Comparison of ENCODE assay signal across 7 mouse cellular contexts in the genomic region with DNA sequence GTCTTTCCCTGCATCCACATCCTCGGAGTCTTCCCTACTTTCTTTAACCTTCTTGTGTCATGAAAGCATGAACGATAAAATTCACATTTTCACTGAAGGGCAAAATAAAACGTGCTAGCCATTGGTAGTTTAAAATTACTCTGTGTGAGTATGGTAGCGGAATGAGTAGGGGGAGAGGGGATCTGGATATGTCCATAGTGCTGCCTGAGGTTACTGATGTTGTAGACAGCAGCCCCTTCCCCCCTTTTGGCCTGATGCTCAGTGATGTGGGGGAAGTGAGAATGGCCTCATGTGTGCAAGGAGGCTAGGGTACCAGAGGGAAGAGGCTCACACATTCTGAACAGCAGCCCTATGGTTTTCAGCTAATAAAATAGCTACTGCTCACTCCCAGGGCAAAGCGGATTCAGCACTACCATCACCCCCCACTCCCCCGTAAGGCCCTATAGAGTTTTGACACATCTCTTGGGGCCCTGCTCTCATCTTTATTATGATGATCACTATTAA. TPM values are rescaled to one million over a fixed set of nuclear protein-coding genes. Genes with fewer than 3 reads are reported as not detected.
DNase-seq lines count a peak whose midpoint lies in the region; ATAC-seq lines count a peak whose summit lies in the region.

No protein-coding gene starts in this region.

- H3K9me3 ChIP-seq in lung, embryonic 15.5 days: no peaks in the 10 kb centered on the region
- H3K9me3 ChIP-seq in embryonic facial prominence, embryonic 15.5 days (replicated peaks): no peaks in the 10 kb centered on the region
- H3K9me3 ChIP-seq in intestine, embryonic 14.5 days (ENCODE audit: control insufficient read depth, low read length): no peaks in the 10 kb centered on the region
- H3K9me3 ChIP-seq in neural tube, embryonic 13.5 days: no peaks in the 10 kb centered on the region

- ATAC-seq in lung, embryonic 15.5 days (ENCODE audit: borderline replicate concordance, extremely low read depth, low FRiP score, low TSS enrichment): no peak
- ATAC-seq in embryonic facial prominence, embryonic 15.5 days (ENCODE audit: insufficient number of reproducible peaks, low FRiP score, low TSS enrichment, low read depth): no peak
- no peak for ATAC-seq in intestine, embryonic 14.5 days (replicated peaks; ENCODE audit: low FRiP score, low TSS enrichment, low read depth)
- no peak for ATAC-seq in neural tube, embryonic 13.5 days (ENCODE audit: low read depth)

- H3K9ac ChIP-seq in lung, embryonic 15.5 days: peak overlapping the region; percentile 71
- H3K9ac ChIP-seq in embryonic facial prominence, embryonic 15.5 days: peak overlapping the region; percentile 21
- peak overlapping the region; percentile 79 for H3K9ac ChIP-seq in intestine, embryonic 14.5 days (ENCODE audit: low read length)
- peak overlapping the region; percentile 93 for H3K9ac ChIP-seq in neural tube, embryonic 13.5 days

- peaks cover 20% of the 10 kb centered on the region; the same call in 1 of the 2 replicates for H3K27me3 ChIP-seq in lung, embryonic 15.5 days
- H3K27me3 ChIP-seq in embryonic facial prominence, embryonic 15.5 days: 0 out of 2 replicates have a peak, but pooled peaks cover 3% of the 10 kb centered on the region
- H3K27me3 ChIP-seq in intestine, embryonic 14.5 days (replicated peaks; ENCODE audit: control insufficient read depth, insufficient read depth, low read length): peaks cover 20% of the 10 kb centered on the region
- peaks cover 20% of the 10 kb centered on the region for H3K27me3 ChIP-seq in neural tube, embryonic 13.5 days

- peaks cover 46% of the 10 kb centered on the region for H3K4me1 ChIP-seq in lung, embryonic 15.5 days
- peaks cover 44% of the 10 kb centered on the region for H3K4me1 ChIP-seq in embryonic facial prominence, embryonic 15.5 days
- H3K4me1 ChIP-seq in intestine, embryonic 14.5 days (replicated peaks; ENCODE audit: control insufficient read depth, insufficient read depth, low read length): peaks cover 12% of the 10 kb centered on the region; the same call in 1 of the 2 replicates
- H3K4me1 ChIP-seq in neural tube, embryonic 13.5 days (replicated peaks): peaks cover 60% of the 10 kb centered on the region

- WGBS in lung, embryonic 15.5 days: 9% methylated on average over 6 of the region's 6 CpGs
- WGBS in embryonic facial prominence, embryonic 15.5 days: 3% methylated on average over 6 of the region's 6 CpGs
- WGBS in intestine, embryonic 14.5 days: 6% methylated on average over 6 of the region's 6 CpGs
- 3% methylated on average over 6 of the region's 6 CpGs for WGBS in neural tube, embryonic 13.5 days

- H3K27ac ChIP-seq in lung, embryonic 15.5 days: no peak overlapping the region
- peak overlapping the region; percentile 6; the same call in 1 of the 2 replicates for H3K27ac ChIP-seq in embryonic facial prominence, embryonic 15.5 days (replicated peaks)
- H3K27ac ChIP-seq in intestine, embryonic 14.5 days (ENCODE audit: low read depth): no peak overlapping the region
- peak overlapping the region; percentile 94 for H3K27ac ChIP-seq in neural tube, embryonic 13.5 days (replicated peaks)

- peak overlapping the region; percentile 68 for H3K4me3 ChIP-seq in lung, embryonic 15.5 days
- H3K4me3 ChIP-seq in embryonic facial prominence, embryonic 15.5 days (replicated peaks): peak overlapping the region; percentile 80
- peak overlapping the region; percentile 85 for H3K4me3 ChIP-seq in intestine, embryonic 14.5 days (ENCODE audit: low read depth, low read length)
- H3K4me3 ChIP-seq in neural tube, embryonic 13.5 days: peak overlapping the region; percentile 72

- DNase-seq in lung, postnatal 25 days (ENCODE audit: low spot score): no peak
- peak; percentile 51 for DNase-seq in intestine, embryonic 14.5 days (ENCODE audit: low spot score)
- DNase-seq in frontal cortex, postnatal 25 days (ENCODE audit: low spot score in 2 of 2): no peak
- DNase-seq in cerebellum, postnatal 36 days: no peak

- H3K36me3 ChIP-seq in lung, embryonic 15.5 days: no peaks in the 10 kb centered on the region
- H3K36me3 ChIP-seq in embryonic facial prominence, embryonic 15.5 days: no peaks in the 10 kb centered on the region
- H3K36me3 ChIP-seq in intestine, embryonic 14.5 days (ENCODE audit: control insufficient read depth, insufficient read depth, low read length): no peaks in the 10 kb centered on the region
- no peaks in the 10 kb centered on the region for H3K36me3 ChIP-seq in neural tube, embryonic 13.5 days

- H3K4me2 ChIP-seq in lung, embryonic 15.5 days: peak overlapping the region; percentile 77
- peak overlapping the region; percentile 84 for H3K4me2 ChIP-seq in embryonic facial prominence, embryonic 15.5 days (replicated peaks)
- peak overlapping the region; percentile 95 for H3K4me2 ChIP-seq in intestine, embryonic 14.5 days (ENCODE audit: low read length)
- H3K4me2 ChIP-seq in neural tube, embryonic 13.5 days: peak overlapping the region; percentile 75

RNA-seq across cellular contexts. Expression of gene Flrt2, which starts 4.5 kb away (rescaled TPM):
- 14.2 and 14.6 TPM in 2 replicates for polyA plus RNA-seq in lung, embryonic 15.5 days (2015; fragmentation: Nextera tagmentation; extraction: Ambion mirVana)
- polyA plus RNA-seq in embryonic facial prominence, embryonic 15.5 days (2015; fragmentation: Nextera tagmentation; extraction: Ambion mirVana): 28.1 and 33.6 TPM in 2 replicates
- polyA plus RNA-seq in intestine, embryonic 14.5 days (2014; fragmentation: Nextera tagmentation; extraction: Ambion mirVana): 17.8 and 22.1 TPM in 2 replicates
- 24.0 and 29.0 TPM in 2 replicates for polyA plus RNA-seq in neural tube, embryonic 13.5 days (2015; fragmentation: Nextera tagmentation; extraction: Ambion mirVana)

Comparison
In these comparisons a context has a peak if more than half of its experiments do, and no peak if none do; other contexts are left out.
1. H3K27ac ChIP-seq: peak in embryonic facial prominence, embryonic 15.5 days (single experiment) and neural tube, embryonic 13.5 days (single experiment); none in lung, embryonic 15.5 days (single experiment) and intestine, embryonic 14.5 days (single experiment).
2. H3K9ac ChIP-seq: peak in every context shown above with its lines; median percentile 93 in neural tube, embryonic 13.5 days; 79 in intestine, embryonic 14.5 days; 71 in lung, embryonic 15.5 days; 21 in embryonic facial prominence, embryonic 15.5 days.
3. Peak in every context shown above with its lines, with median percentiles within 50 percentile points of each other: H3K4me2 ChIP-seq and H3K4me3 ChIP-seq.